Mouse (Mus musculus) intestine, embryonic 14.5 days (tissue): ENCODE results near the gene Chrm3. TPM values are rescaled to one million over a fixed set of nuclear protein-coding genes. Genes with fewer than 3 reads are reported as not detected.

Experiments used
- ATAC-seq: fragments of 200-750 bp; cut with Nextera tagmentation; replicated peaks from 2 replicates; pipeline ENCODE4 v1.8.0; 2017; ENCODE audit warnings: low read depth, moderate number of reproducible peaks, moderate TSS enrichment, moderate library complexity; ENCODE audit not compliant: low FRiP score, low TSS enrichment
- DNase-seq: peaks from one replicate; pipeline ENCODE4 v3.0.0-alpha.2; 2018; ENCODE audit warnings: low spot score
- H3K27ac ChIP-seq: fragments of 300-500 bp; sonication (generic); 2 replicates; pipeline ENCODE4 v1.5.1; 2014; ENCODE audit warnings: low read depth, mild to moderate bottlenecking, control low read depth
- H3K27me3 ChIP-seq: fragments of 300-500 bp; sonication (generic); replicated peaks from 2 replicates; pipeline ENCODE4 v1.6.1; 2014; ENCODE audit warnings: low read length, control low read depth; ENCODE audit not compliant: control insufficient read depth, insufficient read depth
- H3K36me3 ChIP-seq: fragments of 300-500 bp; sonication (generic); 2 replicates; pipeline ENCODE4 v1.6.1; 2014; ENCODE audit warnings: low read length, control low read depth; ENCODE audit not compliant: control insufficient read depth, insufficient read depth
- H3K4me1 ChIP-seq: fragments of 300-500 bp; sonication (generic); replicated peaks from 2 replicates; pipeline ENCODE4 v1.6.1; 2014; ENCODE audit warnings: low read length, control low read depth, mixed read lengths; ENCODE audit not compliant: control insufficient read depth, insufficient read depth
- H3K4me2 ChIP-seq: fragments of 300-500 bp; sonication (generic); 2 replicates; pipeline ENCODE4 v1.6.1; 2014; ENCODE audit warnings: low read length
- H3K4me3 ChIP-seq: fragments of 300-500 bp; sonication (generic); 2 replicates; pipeline ENCODE4 v1.5.1; 2014; ENCODE audit warnings: low read depth, low read length, control low read depth, mixed read lengths
- H3K9ac ChIP-seq: fragments of 300-500 bp; sonication (generic); 2 replicates; pipeline ENCODE4 v1.6.1; 2014; ENCODE audit warnings: mild to moderate bottlenecking, low read length
- H3K9me3 ChIP-seq: fragments of 300-500 bp; sonication (generic); 2 replicates; pipeline ENCODE4 v1.6.1; 2016; ENCODE audit warnings: low read length, control low read depth; ENCODE audit not compliant: control insufficient read depth
- WGBS: fragments of 180-500 bp; shearing (Covaris S2); extraction: QIAGEN DNeasy Blood & Tissue Kit; methylation state at CpG from one replicate; pipeline ENCODE4 v1.1.7; 2014; 5-methylcytosine and 5-hydroxymethylcytosine counted together
- polyA plus RNA-seq: library from polyadenylated mRNA; unstranded; fragments of >200 nt; fragmentation: Nextera tagmentation; extraction: Ambion mirVana; gene quantifications from 2 replicates; pipeline ENCODE4 v1.2.1, GENCODE M21; 2014

Gene Chrm3
- polyA plus RNA-seq, 1 experiment from 2014 or later: 1.6 TPM

DNA sequence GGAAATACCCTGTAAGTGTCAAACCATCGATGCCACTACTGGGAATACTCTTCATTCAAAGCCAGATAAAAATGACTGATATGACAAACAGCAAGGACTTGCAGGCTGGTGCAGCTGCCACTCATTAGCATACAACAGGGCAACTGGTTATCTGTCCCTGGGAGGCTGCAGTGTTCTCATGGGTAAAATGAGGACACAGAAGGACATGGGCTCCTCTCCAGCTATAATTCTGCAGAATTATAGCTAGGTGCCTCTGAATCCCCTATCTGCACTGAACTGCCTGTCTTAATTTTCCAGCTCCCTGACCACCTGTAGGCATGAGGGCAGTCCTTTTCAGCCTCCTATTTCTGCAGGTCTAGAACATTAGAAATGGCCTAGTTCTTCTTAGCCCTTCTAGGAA lies 463.4 kb downstream of the Chrm3 start:
- no peaks in the 10 kb centered on the region for H3K4me1 ChIP-seq
- no peak for DNase-seq
- no peak overlapping the region for H3K9ac ChIP-seq
- ATAC-seq: no peak
- 38% methylated on average over 1 of the region's 1 CpGs for WGBS
- H3K4me2 ChIP-seq: no peak overlapping the region
- H3K27me3 ChIP-seq: no peaks in the 10 kb centered on the region
- no peaks in the 10 kb centered on the region for H3K36me3 ChIP-seq
- H3K27ac ChIP-seq: no peak overlapping the region
- H3K9me3 ChIP-seq: no peaks in the 10 kb centered on the region
- H3K4me3 ChIP-seq: no peak overlapping the region

- Histone ChIP-seq H3K9me3 (no peaks in the 10 kb centered on the region), H3K4me3 (no peak overlapping the region), H3K4me2 (no peak overlapping the region), H3K27me3 (no peaks in the 10 kb centered on the region), H3K4me1 (no peaks in the 10 kb centered on the region), H3K36me3 (no peaks in the 10 kb centered on the region), H3K9ac (no peak overlapping the region), H3K27ac (no peak overlapping the region)
- WGBS: 69% methylated on average over 11 of the region's 11 CpGs
- ATAC-seq: no peak
- no peak for DNase-seq
Observed at GRCm38 (mm10) chr13:9895045-9895625, 465.5 kb downstream of the Chrm3 start.

DNA sequence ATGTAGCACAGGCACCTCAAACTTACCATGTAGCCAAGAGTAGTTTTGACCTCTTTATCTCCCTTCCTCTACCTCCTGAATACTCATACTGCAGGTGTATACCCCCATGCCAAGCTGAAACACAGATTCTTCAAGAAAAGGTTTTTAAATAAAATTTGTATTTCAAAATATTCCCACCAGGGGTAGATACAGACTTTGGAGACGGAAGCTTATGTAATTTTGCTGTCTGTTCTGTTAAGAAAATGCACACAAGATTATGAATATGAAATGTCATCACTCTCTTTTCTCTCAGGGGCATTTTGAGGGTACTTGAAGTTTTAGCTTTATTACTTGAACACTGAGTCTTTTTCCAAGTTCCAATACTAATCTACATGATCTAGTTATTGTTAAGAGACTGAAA lies 469.6 kb downstream of the Chrm3 start:
- Histone ChIP-seq H3K36me3 (no peaks in the 10 kb centered on the region), H3K9me3 (no peaks in the 10 kb centered on the region), H3K4me3 (no peak overlapping the region), H3K27ac (no peak overlapping the region), H3K4me1 (no peaks in the 10 kb centered on the region), H3K27me3 (no peaks in the 10 kb centered on the region), H3K4me2 (no peak overlapping the region), H3K9ac (no peak overlapping the region)
- 80% methylated on average over 1 of the region's 1 CpGs for WGBS
- no peak for ATAC-seq
- no peak for DNase-seq

GRCm38 (mm10) chr13:9890460-9890859 lies 470.2 kb downstream of the Chrm3 start:
- no peak overlapping the region for H3K9ac ChIP-seq
- no peaks in the 10 kb centered on the region for H3K36me3 ChIP-seq
- ATAC-seq (no peak), DNase-seq (no peak)
- H3K4me1 ChIP-seq: no peaks in the 10 kb centered on the region
- no peak overlapping the region for H3K27ac ChIP-seq
- WGBS: 82% methylated on average over 5 of the region's 5 CpGs
- H3K4me3 ChIP-seq: no peak overlapping the region
- no peaks in the 10 kb centered on the region for H3K9me3 ChIP-seq
- H3K4me2 ChIP-seq: no peak overlapping the region
- H3K27me3 ChIP-seq: no peaks in the 10 kb centered on the region

DNA sequence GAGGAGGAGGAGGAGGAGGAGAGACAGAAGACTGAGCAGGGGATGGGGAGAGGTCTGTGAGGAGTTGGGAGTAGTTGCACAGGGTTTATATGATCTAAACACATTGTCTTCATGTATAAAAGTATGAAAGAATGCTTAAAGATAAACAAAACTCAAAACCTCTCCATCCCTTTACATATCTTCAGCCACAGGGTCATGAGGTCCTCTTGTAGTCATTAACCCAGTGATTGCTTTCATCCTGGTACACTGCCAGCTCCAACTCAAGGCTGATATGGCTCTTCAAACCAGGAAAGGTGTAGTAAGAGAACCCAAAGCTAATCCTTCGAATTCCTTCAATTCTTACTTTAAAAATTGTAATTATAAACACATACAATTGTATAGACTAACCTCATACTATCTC lies 470.7 kb downstream of the Chrm3 start:
- no peak overlapping the region for H3K4me3 ChIP-seq
- H3K4me2 ChIP-seq: no peak overlapping the region
- H3K9me3 ChIP-seq: no peaks in the 10 kb centered on the region
- H3K27ac ChIP-seq: no peak overlapping the region
- no peaks in the 10 kb centered on the region for H3K36me3 ChIP-seq
- ATAC-seq: no peak
- 86% methylated on average over 1 of the region's 1 CpGs for WGBS
- no peak overlapping the region for H3K9ac ChIP-seq
- DNase-seq: no peak
- H3K27me3 ChIP-seq: no peaks in the 10 kb centered on the region
- no peaks in the 10 kb centered on the region for H3K4me1 ChIP-seq

GRCm38 (mm10) chr13:9888284-9888683 lies 472.4 kb downstream of the Chrm3 start:
- Histone ChIP-seq H3K27ac (no peak overlapping the region), H3K9me3 (no peaks in the 10 kb centered on the region), H3K4me3 (no peak overlapping the region), H3K27me3 (no peaks in the 10 kb centered on the region), H3K4me2 (no peak overlapping the region), H3K36me3 (no peaks in the 10 kb centered on the region), H3K4me1 (no peaks in the 10 kb centered on the region), H3K9ac (no peak overlapping the region)
- DNase-seq (no peak), ATAC-seq (no peak)
- 64% methylated on average over 5 of the region's 5 CpGs for WGBS

DNA sequence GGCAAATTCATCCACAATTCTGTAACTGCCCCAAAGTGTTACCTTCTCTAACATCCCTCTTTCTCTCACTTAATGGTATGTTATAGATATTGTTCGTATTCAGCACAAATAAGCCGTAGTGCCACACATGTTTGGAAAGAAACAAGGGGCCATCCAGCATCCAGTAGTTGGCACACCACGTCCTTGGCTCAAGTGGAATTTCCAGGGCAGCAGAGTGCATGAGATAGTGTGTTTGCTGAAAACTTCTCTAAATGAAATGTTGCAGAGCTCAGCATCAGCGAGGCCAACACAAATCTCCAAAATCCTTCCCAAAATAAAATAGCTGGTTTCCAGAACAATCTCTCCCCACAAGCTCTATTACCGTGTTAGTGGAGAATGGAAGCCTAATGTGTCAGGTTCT lies 473.4 kb downstream of the Chrm3 start:
- no peak overlapping the region for H3K4me2 ChIP-seq
- no peak overlapping the region for H3K9ac ChIP-seq

GRCm38 (mm10) chr13:9886465-9887135 lies 474.0 kb downstream of the Chrm3 start:
- ATAC-seq (no peak), DNase-seq (no peak)
- Histone ChIP-seq H3K9ac (no peak overlapping the region), H3K27me3 (no peaks in the 10 kb centered on the region), H3K4me3 (no peak overlapping the region), H3K4me1 (no peaks in the 10 kb centered on the region), H3K27ac (no peak overlapping the region), H3K4me2 (no peak overlapping the region), H3K36me3 (no peaks in the 10 kb centered on the region), H3K9me3 (no peaks in the 10 kb centered on the region)
- 56% methylated on average over 6 of the region's 6 CpGs for WGBS

More for the DNA sequence above, 473.4 kb downstream of the Chrm3 start:
- Histone ChIP-seq H3K36me3 (no peaks in the 10 kb centered on the region), H3K4me1 (no peaks in the 10 kb centered on the region), H3K4me3 (no peak overlapping the region), H3K9me3 (no peaks in the 10 kb centered on the region), H3K27ac (no peak overlapping the region), H3K27me3 (no peaks in the 10 kb centered on the region)
- ATAC-seq (no peak), DNase-seq (no peak)
- 88% methylated on average over 5 of the region's 5 CpGs for WGBS
